ENCODE assay signal across 9 mouse cellular contexts in the genomic region with DNA sequence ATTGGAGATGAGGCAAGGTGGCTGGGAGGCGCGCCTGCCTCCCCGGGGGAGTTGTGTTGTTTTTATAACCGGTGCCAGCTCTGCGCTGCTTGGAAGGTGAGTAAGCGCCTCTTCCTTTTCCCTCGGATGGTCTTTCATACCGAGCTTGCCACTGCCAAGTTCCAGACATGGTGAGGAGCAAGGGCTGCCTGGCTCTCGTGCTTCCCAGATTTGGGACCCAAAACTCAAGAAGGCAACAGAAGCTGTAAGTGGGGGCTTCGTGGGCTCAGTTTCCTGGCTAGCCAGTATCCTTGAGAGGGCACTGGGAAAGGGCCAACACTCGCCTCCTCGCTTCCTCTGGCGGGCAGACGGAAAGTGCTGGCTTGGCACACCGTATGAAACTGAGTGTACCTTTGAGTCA.
DNase-seq lines count a peak whose midpoint lies in the region; ATAC-seq and TF ChIP-seq lines count a peak whose summit lies in the region.
"Had no signal": no experiment of that assay in that cellular context is flagged by ENCODE, and none has a peak within 500 bp of the region (broad histone marks: within the 10 kb centered on the region; RNA-seq: fewer than 3 reads in every experiment).

No protein-coding gene starts in this region.

- no peak overlapping the region for H3K9ac ChIP-seq in kidney, embryonic 14.5 days (ENCODE audit: low read depth, low read length)
- H3K9ac ChIP-seq: midbrain, embryonic 12.5 days had no signal

- H3K4me2 ChIP-seq in kidney, embryonic 14.5 days (replicated peaks; ENCODE audit: low read depth, low read length), result no peak overlapping the region
- H3K4me2 ChIP-seq: midbrain, embryonic 12.5 days had no signal

- peaks cover 6% of the 10 kb centered on the region; the same call in 1 of the 2 replicates for H3K4me1 ChIP-seq in kidney, embryonic 14.5 days (ENCODE audit: control insufficient read depth, insufficient read depth, low read length)
- peaks cover 18% of the 10 kb centered on the region for H3K4me1 ChIP-seq in limb, embryonic 10.5 days
- H3K4me1 ChIP-seq in thymus, adult 2 months (replicated peaks; ENCODE audit: control insufficient read depth, insufficient read depth, low read length), result no peaks in the 10 kb centered on the region

- 27% methylated on average over 15 of the region's 15 CpGs for WGBS in kidney, embryonic 14.5 days
- 31% methylated on average over 15 of the region's 15 CpGs for WGBS in limb, embryonic 10.5 days
- 72% methylated on average over 15 of the region's 15 CpGs for WGBS in thymus, adult 2 months

- no peak for TF ChIP-seq CTCF in thymus, adult 2 months (IDR thresholded peaks at IDR 0.05; ENCODE audit: borderline replicate concordance, control insufficient read depth, extremely low read depth, insufficient read depth, low read length, poor library complexity)

- TF ChIP-seq POLR2A in thymus, adult 2 months (IDR thresholded peaks at IDR 0.05; ENCODE audit: control insufficient read depth, extremely low read depth, insufficient read depth, low read length, poor library complexity), result no peak

- H3K27me3 ChIP-seq in kidney, embryonic 14.5 days (ENCODE audit: control insufficient read depth, insufficient read depth, low read length), result no peaks in the 10 kb centered on the region
- peaks cover 16% of the 10 kb centered on the region; the same call in 1 of the 2 replicates for H3K27me3 ChIP-seq in limb, embryonic 10.5 days (ENCODE audit: low read depth, poor library complexity, severe bottlenecking)
- no peaks in the 10 kb centered on the region for H3K27me3 ChIP-seq in thymus, adult 2 months (ENCODE audit: control insufficient read depth, insufficient read depth, low read length)
- H3K27me3 ChIP-seq: midbrain, embryonic 12.5 days had no signal

- H3K36me3 ChIP-seq in kidney, embryonic 14.5 days (ENCODE audit: control insufficient read depth, insufficient read depth, low read length), result no peaks in the 10 kb centered on the region
- no peaks in the 10 kb centered on the region for H3K36me3 ChIP-seq in limb, embryonic 10.5 days
- no peaks in the 10 kb centered on the region for H3K36me3 ChIP-seq in thymus, adult 2 months (ENCODE audit: control insufficient read depth, insufficient read depth, low read length)
- H3K36me3 ChIP-seq: midbrain, embryonic 12.5 days had no signal

- no peak overlapping the region for H3K4me3 ChIP-seq in kidney, embryonic 14.5 days (ENCODE audit: low read length)
- H3K4me3 ChIP-seq in limb, embryonic 10.5 days, result no peak overlapping the region
- no peak overlapping the region for H3K4me3 ChIP-seq in thymus, adult 2 months (ENCODE audit: control insufficient read depth, insufficient read depth, low read length)
- H3K4me3 ChIP-seq: midbrain, embryonic 12.5 days had no signal

- peak; percentile 46 for DNase-seq in kidney, adult 11 months
- peak; percentile 34 for DNase-seq in adrenal gland, postnatal 25 days
- DNase-seq in heart, adult 9 months (ENCODE audit: low spot score in 2 of 2), result peak; percentile 31 to 47
- DNase-seq in limb, embryonic 10.5 days (ENCODE audit: low spot score), result peak; percentile 41
- DNase-seq in embryo, embryonic 11 days, result no peak
- no peak for DNase-seq in layer of hippocampus, postnatal 36 days
- DNase-seq in thymus, adult 2 months, result no peak

- no peak for ATAC-seq in kidney, embryonic 14.5 days (ENCODE audit: low FRiP score, low TSS enrichment)

- H3K9me3 ChIP-seq in kidney, embryonic 14.5 days (ENCODE audit: control insufficient read depth, low read length), result no peaks in the 10 kb centered on the region
- no peaks in the 10 kb centered on the region for H3K9me3 ChIP-seq in limb, embryonic 10.5 days (replicated peaks)
- H3K9me3 ChIP-seq: midbrain, embryonic 12.5 days had no signal

- no peak overlapping the region for H3K27ac ChIP-seq in kidney, embryonic 14.5 days (ENCODE audit: low read depth, low read length)
- H3K27ac ChIP-seq in limb, embryonic 10.5 days, result no peak overlapping the region; the same call in 1 of the 2 replicates
- no peak overlapping the region for H3K27ac ChIP-seq in thymus, adult 2 months (ENCODE audit: control insufficient read depth, insufficient read depth, low read length)
- H3K27ac ChIP-seq: midbrain, embryonic 12.5 days had no signal

Comparison
In these comparisons a context has a peak if more than half of its experiments do, and no peak if none do; other contexts are left out.
1. DNase-seq: peak in kidney, adult 11 months (single experiment), adrenal gland, postnatal 25 days (single experiment), heart, adult 9 months (2 of 2) and limb, embryonic 10.5 days (single experiment); none in embryo, embryonic 11 days (single experiment), layer of hippocampus, postnatal 36 days (0 of 2) and thymus, adult 2 months (single experiment).